Mouse (Mus musculus) left cerebral cortex, postnatal 14 days (tissue): ENCODE results near the gene Ireb2. TPM values are rescaled to one million over a fixed set of nuclear protein-coding genes. Genes with fewer than 3 reads are reported as not detected.

Experiments used
- DNase-seq, 2 experiments: peaks; one replicate each; pipeline ENCODE4 v3.0.0; 2021 to 2022; ENCODE audit warnings: low spot score in 2 of 2, mixed read lengths in 1 of 2
- intact Hi-C: fragments of 180-260 bp; cut with DNase I; formaldehyde crosslinking; loops from one replicate; pipeline ENCODE4 v1.15.1; 2025
- total RNA-seq, 2 experiments: library from RNA; stranded (reverse); gene quantifications; 2 replicates each; pipeline ENCODE4 v1.2.3; 2021

Gene Ireb2
- total RNA-seq, 2 experiments from 2014 or later = 62.3 to 62.9 TPM

GRCm38 (mm10) chr9:54961059-54961458 is 97.5 kb downstream of the Ireb2 start:
- no peak for DNase-seq
- intact Hi-C loops = no loop called here

Other genes with a start within 250 kb of the Ireb2 start
- 100 to 1,000 TPM; 125 to 132 TPM for gene Acsbg1, start 201.9 kb upstream of the Ireb2 start, total RNA-seq
- 10 to 100 TPM; 23.9 to 24.4 TPM for gene Dnaja4, start 164.9 kb upstream of the Ireb2 start, total RNA-seq
- 10 to 100 TPM; 52.9 to 54.3 TPM for gene Wdr61, start 129.3 kb upstream of the Ireb2 start, total RNA-seq
- gene Crabp1, start 99.0 kb upstream of the Ireb2 start, total RNA-seq = 1 to 10 TPM; 2.5 to 3.2 TPM
- 1 to 10 TPM; 1.3 TPM for gene Hykk, start 53.5 kb downstream of the Ireb2 start, total RNA-seq
- 100 to 1,000 TPM; 124 to 135 TPM for gene Psma4, start 87.0 kb downstream of the Ireb2 start, total RNA-seq
- not detected for gene AY074887, start 87.2 kb downstream of the Ireb2 start, total RNA-seq
- 1 to 10 TPM; 5.2 to 5.8 TPM for gene Chrna5, start 117.1 kb downstream of the Ireb2 start, total RNA-seq
- gene Chrna3, start 162.8 kb downstream of the Ireb2 start, total RNA-seq = 1 to 10 TPM; 1.8 to 2.0 TPM
- under 1 TPM in 1 of 2 experiments, not detected in 1; 0.19 TPM for gene Chrnb4, start 185.0 kb downstream of the Ireb2 start, total RNA-seq